Mouse (Mus musculus) layer of hippocampus, adult 9-10 months (tissue): ENCODE measurements around the gene Cyp27b1.
"Not testable (repeated sequence)": the region's sequence is repeated elsewhere in the genome, so short reads cannot be mapped to it uniquely, and the experiment has no call there.

Source experiments
- DNase-seq: peaks from one replicate; pipeline ENCODE4 v3.0.0; 2022; ENCODE audit warnings: low spot score

The Cyp27b1 gene

GRCm38 (mm10) chr10:127070190-127071121 lies 22.4 kb downstream of the Cyp27b1 start, which contains the start of gene Tspan31:
Tspan31 (minus strand) TSS chr10:127070264.
- DNase-seq: peak; percentile 93

DNA sequence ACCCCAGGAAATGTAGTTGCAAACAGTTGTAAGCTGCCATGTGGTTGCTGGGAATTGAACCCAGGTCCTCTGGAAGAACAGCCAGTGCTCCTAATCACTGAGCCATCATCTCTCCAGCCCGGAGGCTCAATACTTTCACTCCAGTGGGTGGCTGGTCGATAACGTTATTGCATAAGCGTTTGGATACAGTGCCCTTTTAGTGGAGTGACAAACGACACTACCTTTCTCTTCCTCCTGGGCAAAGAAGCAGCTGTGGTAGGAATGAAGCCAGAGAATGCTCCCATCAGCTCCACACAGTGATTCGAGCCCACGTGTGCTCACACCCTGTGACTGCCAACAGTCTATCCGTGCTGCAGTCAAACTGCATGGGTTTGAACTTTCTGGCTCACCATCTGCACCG lies 23.2 kb downstream of the Cyp27b1 start:
- DNase-seq: no peak

DNA sequence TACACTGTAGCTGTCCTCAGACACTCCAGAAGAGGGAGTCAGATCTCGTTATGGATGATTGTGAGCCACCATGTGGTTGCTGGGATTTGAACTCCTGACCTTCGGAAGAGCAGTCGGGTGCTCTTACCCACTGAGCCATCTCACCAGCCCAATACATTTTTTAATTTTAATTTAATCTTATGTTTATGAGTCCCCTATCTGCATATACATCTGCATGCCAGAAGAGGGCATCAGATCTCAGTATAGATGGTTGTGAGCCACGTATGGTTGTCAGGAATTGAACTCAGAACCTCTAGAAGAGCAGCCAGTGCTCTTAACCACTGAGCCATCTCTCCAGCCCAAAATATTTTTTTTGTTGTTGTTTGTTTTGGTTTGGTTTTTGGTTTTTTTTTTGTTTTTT lies 24.2 kb downstream of the Cyp27b1 start:
- not testable (repeated sequence) for DNase-seq

- not testable (repeated sequence) for DNase-seq
These were observed 24.9 kb downstream of the Cyp27b1 start for GRCm38 (mm10) chr10:127072969-127073368.

DNA sequence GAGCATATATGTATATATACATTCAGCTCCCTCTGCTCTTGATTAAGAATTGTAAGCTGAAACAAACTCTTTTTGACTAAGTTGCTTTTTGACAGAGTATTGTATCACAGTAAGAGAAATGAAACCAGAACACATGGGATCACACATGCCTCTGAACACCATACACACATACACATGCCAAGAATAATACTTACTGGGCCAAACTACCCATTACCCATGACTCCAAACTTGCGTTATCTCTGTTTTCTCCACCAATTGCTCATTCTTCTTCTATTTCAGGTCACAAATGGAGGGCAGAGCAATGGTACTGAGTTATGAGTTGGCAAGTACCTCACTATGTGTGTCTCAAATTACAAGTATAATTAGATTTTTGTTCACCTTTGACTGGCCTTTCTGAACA lies 25.9 kb downstream of the Cyp27b1 start:
- no peak for DNase-seq

DNA sequence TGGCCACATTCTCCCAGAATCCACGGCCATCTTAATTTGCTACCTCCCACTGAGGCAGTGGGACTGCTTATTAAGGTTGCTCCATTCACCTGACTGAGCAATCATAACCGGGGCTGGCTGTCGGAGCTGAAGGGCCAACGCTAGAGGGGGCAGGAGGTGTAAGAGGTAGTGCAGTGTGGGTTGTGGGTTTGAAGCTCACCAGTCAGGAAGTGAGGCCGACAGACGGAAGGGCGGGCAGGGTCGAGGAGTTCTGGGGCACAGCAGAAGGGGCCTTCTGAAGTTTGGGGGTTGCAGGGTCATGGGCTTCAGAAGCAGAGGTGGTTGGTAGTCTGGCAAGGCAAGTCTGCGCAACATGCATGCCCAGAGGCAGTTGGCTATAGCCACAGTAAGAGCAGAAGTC lies 27.0 kb downstream of the Cyp27b1 start, which contains the start of gene Agap2:
Gene Agap2, plus strand, starts transcription at position 205 of the 400 bp plus-strand sequence.
- DNase-seq: no peak

DNA sequence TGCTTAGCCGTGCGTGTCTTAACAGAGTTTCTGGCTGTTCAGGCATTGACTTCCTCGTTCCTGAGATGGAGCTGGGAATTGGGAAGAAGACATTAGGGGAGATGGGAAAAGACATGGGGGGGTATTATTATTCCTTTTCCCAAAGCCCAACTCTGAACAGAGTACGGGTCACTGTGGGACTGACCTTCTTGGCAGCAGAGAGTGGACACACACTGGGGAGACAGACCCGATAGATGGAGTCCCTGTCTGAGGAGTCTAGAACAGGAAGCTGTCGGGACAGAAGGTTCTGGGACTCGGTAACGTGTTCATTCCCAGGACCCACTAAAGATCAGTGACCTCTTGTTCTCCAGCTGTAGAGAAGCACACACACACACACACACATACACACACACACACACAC lies 27.6 kb downstream of the Cyp27b1 start:
- no peak for DNase-seq

DNA sequence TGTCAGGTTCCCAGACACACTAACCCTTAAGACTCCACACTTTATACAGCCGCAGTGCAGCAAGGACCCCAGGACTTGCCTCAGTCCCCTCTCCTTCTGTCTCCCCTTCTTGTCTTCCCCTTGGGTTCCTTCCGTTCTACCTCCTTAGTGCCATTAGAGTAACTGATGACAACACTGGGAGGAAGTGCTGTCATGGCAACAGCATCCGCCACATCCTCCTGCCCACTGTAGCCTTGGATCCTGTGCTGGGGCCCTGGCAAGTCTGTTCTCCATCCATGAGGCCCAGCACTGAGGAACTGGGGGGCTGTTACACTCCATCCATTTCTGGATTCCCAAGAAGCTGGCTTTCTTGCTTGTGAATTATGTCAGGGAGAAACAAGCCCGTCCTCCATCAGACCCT lies 28.0 kb downstream of the Cyp27b1 start:
- DNase-seq: no peak

GRCm38 (mm10) chr10:127077515-127077914 lies 29.5 kb downstream of the Cyp27b1 start:
- DNase-seq: no peak

DNA sequence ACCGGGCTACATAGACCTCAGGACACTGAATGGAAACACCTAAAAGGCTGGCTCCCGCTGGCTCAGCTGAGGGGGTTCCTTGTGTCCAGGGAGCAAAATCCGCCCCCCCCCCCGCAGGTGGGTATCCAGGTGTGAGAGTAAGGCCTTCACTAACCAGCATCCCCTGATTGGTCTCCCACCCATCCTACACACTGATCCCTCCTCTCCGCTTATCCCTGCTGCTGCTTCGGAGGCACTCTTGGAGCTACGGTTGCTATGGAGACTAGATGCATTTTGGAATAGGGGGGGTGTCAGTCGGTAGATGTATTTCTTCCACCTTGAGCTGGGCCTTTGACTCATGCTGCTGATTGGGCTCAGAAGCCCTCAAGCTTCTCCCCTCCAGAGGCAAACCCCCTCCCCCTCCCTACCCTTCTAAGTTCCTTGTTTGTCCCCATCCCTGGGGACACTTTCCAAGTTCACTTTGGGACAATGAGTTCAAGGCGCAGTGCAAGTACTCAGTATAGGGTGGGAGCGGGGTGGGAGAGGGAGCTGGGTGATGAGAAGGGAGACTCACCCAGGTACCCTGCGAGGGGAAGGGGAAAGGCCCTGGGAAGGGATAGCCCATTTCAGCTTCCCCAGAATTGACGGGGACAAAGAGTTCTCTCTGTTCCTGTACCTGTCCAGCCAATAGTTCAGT lies 30.1 kb downstream of the Cyp27b1 start:
- DNase-seq: no peak

DNA sequence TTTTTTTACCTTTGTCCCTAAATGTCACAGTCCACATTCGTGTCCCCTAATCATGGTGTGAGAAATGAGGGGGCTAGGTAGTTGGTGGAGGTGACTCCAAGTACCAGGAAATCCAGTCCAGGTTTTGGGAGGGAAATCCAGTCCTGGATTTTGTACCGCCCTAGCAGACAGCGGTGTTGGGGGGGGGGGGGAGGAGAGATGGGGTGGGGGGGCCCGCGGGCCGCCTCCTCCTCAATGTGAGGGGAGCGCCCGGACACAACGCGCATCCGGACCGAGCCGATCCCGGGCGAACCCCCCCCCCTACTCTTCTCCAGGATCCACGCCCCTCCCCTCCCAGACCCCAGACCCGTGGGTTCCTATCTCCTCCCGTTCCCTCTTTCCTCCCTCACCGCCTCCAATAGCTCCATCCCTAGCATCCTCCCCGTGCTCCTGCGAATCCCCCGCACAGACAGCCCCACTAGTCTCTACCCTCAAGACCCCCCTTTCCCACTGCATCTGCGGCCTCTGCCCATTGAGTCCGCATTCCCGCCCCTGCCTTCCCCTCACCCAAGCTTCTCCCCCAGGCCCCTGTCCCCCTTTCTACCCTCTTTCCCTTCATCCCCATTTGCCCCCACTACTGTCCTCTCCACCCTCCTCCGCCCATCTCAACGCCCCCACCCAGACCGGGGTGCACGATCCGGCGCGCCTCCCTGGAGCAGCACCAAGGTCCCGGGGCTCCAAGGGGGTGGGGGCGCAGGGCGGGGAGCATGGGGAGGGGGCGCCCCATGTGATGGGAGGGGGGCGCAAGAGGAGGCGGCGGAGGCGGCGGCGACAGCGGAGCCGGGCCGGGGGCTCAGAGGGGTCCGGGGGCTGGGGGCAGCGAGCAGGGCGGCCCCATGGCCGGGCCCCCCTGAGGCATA lies 30.9 kb downstream of the Cyp27b1 start:
- DNase-seq: no peak

DNA sequence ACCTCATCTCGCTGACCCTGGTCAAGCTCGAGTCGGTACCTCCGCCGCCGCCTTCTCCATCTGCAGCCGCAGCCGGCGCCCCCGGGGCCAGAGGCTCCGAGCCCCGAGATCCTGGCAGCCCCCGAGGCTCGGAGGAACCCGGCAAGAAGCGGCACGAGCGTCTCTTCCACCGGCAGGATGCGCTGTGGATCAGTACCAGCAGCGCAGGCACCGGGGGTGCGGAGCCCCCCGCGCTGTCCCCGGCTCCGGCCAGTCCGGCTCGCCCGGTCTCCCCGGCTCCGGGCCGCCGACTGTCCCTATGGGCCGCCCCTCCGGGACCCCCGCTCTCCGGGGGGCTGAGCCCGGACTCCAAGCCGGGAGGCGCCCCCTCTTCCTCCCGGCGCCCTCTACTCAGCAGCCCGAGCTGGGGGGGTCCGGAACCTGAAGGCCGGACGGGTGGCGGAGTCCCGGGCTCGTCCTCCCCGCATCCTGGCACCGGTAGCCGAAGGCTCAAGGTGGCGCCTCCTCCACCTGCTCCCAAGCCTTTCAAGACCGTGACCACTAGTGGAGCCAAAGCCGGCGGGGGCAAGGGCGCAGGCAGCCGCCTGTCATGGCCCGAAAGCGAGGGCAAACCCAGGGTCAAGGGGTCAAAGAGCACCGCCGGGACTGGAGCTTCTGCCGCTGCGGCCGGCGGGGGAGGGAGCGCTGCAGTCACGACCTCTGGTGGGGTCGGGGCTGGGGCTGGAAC lies 31.8 kb downstream of the Cyp27b1 start:
- no peak for DNase-seq

DNA sequence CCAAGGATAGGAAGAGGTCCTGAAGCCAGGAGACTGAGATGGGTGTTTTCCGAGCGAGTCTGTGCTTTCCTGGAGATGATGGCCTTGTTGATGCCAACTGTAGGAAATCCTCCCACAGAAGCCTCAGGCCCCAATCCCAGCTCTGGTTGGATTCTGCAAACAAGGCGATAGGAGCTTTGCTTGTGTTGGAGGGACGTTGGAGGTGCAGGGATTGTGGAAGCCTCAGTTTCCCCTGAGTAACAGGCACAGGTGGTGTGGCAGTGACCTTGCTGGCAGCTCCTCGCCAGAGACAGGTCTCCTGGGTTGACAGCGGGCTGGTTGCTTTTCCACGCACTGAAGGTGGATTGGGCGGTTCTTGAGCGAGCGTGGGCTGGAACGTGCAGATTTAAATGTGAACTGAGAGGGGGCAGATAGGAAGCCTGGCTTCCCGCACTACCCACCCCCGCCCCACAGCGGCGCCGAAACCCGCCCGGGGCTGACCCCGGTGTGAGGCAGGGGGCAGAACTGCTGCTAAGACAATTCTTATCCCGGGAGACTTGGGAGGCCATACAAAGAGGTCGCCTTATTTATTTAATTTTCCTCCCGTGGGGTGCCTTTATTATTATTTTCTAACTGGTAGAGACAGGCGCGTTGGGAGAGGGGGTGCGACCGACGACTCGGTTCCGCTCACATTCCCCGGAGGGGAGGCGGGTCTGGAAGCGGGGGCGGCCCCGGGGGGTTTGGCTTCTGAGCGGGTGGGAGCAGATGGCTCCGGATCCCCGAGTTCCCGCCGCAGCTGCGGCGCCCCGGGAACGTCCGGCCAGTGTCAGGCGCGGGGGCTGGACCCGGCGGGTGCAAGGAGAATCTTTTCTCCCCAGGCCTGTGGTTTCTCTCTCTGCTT lies 33.1 kb downstream of the Cyp27b1 start:
- DNase-seq: no peak

DNA sequence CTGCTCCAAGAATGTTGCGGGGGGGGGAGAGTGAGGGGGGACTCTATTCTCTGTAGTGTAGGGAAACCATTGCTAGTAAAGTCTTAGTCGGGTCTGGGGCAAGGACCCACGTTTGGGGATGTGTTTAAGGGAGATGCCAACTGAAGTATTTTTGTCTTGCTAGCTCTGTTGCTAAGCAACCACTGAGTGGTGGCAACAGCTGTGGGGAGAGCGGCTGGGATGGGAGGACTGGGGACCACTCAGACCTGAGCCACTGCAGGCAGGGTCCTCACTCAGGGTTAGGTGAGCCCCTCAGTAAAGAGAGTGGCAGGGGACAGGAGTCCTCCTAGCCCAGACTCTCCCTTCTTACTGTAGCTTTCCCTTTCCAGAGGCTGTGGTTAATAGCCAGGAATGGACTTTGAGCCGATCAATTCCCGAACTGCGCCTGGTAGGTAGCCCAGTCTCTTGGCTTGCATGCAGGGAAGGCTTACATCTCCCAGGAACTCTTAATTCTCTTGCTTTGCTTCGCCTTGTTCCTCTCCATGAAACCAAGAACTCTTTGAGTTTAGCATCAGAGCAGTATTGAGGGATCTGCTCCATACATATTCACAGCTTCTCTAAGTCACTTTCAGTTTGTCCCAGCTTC lies 34.1 kb downstream of the Cyp27b1 start:
- no peak for DNase-seq

DNA sequence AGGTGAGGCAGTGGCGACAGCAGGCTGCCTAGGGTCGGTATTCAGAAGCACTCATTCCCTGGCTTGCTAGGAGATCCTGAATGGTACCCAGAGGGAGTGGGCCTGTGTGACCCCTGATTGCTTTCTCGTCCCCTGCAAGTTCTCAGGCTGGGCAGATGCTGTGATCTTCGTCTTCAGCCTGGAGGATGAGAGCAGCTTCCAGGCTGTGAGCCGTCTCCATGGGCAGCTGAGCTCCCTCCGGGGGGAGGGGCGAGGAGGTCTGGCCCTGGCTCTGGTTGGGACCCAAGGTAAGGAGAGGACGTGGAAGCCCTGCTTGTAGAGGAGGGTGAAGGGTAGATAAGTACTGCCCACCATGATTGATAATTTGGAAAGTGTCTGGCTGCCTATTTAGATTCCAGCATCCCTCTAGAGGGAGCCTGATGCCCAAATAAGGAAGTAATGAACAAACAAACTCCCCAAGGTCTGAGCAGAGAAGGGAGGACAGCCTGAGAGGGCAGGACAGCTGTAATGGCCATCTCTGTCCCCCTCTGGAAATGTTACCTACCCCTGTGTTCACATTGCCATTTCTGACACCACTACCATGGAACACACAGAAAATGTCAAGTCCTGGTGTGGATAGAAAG lies 35.4 kb downstream of the Cyp27b1 start:
- no peak for DNase-seq

- DNase-seq: no peak
These were observed 35.9 kb downstream of the Cyp27b1 start for GRCm38 (mm10) chr10:127083915-127084306.

DNA sequence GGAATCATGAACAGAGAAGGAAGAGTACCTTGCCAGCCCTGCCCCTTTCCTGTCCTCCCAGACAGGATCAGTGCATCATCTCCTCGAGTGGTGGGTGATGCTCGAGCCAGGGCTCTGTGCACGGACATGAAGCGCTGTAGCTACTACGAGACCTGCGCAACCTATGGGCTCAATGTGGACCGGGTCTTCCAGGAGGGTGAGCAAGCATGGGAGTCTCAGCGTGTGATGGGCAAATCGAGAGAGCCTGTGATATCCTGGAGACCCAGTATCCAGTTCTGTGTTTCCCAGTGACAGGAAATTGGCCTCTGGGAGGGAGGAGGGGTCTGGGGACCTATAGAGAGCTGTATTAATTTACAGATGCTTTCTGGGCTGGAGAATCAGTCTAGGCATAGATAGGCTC lies 37.0 kb downstream of the Cyp27b1 start:
- DNase-seq: no peak

DNA sequence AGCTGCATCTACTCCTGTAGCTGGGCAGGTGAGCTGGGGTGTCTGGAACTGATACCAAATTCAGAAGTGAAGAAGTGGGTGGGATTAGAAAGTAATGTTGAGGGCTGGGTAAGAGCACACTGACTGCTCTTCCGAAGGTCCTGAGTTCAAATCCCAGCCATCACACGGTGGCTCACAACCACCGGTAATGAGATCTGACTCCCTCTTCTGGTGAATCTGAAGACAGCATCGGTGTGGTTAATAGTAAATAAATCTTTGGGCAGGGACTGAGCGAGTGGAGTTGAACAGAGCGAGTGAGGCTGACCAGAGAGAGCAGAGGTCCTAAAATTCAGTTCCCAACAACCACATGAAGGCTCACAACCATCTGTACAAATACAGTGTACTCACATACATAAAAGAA lies 37.6 kb downstream of the Cyp27b1 start:
- DNase-seq: no peak
